Mouse (Mus musculus) frontal cortex, postnatal 25 days (tissue): ENCODE measurements at regions not wholly inside any gene's neighbourhood (a gene's known extent, or its start where the extent isn't known, plus 50 kb on each side); places are given as distances from the start of the nearest gene placed in this dataset.

Experiments used
- DNase-seq, 2 experiments: peaks; one replicate each; pipeline ENCODE4 v3.0.0; 2022; ENCODE audit warnings: low spot score in 2 of 2

DNA sequence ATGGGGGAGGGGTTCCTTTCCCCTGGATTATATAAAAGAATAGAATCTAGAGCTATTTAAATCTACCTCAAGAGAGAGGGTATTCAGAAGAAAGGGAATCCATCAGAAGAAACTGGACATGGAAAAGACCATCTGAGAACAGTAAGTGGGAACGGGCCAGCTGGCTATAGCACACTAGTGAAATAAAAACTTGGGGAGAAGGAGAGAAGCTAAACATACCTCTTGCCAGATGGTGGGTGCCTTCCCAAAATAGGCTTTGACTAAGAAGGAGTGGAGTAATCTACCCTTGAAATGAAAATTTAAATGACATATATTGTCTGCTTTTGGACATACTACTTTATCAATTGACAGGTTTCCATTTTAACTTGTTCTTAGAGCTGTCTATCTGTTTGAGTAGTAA lies 657.6 kb downstream of the Inhba start:
- no peak for DNase-seq

- no peak for DNase-seq
These were observed 658.5 kb downstream of the Inhba start for GRCm38 (mm10) chr13:16670047-16670733.

DNA sequence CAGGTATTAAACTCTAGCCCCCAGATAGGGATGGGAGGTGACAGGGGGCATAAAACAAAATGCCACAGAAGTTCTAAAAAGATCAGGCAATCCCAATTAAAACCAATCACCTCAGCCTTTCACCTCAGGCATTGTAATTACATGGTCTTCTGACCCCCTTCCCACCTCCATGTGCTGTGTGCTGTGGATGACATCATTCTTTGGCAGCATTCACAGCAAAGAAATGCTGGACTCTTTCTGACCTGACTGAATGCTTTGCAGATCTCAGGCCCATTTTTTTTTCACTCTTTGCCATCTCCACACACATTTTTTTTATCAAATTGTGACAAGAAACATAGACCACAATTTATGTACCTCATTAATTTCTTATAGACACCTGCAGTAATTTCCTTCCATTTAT lies 659.1 kb downstream of the Inhba start:
- no peak for DNase-seq

- no peak for DNase-seq
These were observed 665.2 kb downstream of the Inhba start for GRCm38 (mm10) chr13:16676873-16677272.

DNA sequence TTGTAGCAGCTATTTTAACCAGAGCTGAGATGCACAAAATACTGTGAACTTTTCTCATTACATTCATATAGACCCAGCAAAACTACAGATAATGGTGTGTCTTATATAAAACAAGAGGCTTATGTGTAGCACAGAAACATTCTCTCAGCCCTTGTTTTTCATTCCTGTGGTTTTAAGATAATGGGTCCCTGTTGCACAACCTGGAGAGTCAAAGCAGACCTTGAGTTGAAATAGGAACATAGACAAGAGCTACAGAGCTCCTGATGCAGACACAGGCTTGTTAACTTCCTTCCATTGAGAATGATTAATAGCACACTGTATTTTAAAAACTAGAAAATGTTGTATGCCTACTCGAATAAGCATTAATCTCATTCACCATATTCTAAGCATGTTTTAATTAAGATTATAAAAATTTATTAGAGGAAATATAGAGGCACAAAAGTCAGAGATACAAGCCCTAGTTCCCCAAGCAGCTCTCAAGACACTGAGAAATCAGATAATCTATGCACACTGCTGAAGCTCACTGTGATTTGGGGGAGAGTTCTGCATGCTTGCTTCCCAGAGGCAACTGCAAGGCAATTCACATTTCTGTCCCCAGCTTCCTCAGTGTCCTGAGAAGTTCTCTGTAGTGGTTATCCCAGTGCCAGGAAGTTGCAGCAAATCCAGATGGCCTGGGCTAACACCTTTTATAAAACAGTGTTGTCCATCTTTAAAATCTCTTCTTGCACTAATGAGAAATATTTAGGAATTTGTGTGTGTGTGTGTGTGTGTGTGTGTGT lies 666.8 kb downstream of the Inhba start:
- DNase-seq: no peak

DNA sequence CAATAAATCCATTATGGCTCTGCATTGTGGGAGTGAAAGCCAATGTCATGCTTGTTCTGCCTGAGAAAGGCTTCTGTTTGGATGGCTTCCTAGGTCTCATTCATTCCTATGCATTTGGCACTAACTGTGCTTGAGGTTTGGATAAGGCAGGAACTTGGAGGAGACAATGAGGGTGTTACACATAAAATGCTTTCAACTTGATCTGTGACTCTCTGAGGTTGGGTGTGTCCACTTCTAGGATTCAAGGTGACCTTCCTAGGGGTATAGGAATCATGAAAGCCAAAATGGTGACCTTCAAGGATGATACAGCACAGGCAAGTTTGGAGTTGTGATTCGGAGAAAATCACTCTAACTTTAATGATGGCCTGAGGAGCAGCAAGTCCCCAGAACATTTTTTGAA lies 682.5 kb downstream of the Inhba start:
- no peak for DNase-seq

DNA sequence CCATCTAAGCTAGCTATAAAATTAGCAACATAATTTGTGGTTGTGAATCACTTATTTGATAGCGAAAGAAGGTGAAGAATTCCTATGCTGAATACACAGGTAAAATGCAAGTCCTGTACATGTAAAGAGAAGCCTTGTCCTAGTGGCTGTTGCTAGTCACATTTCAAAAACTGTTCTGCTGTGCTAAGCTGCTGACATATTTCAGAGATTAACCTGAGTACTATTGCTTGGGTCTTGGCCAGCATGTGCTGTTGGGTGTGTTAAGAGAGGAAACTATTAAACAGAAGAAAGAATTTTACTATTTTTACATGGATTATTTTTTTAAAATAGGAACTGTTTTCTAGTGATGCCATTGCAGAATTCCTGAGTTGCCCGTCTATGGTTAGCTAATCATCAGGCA lies 689.3 kb downstream of the Inhba start:
- DNase-seq: no peak

- no peak for DNase-seq
These were observed 690.5 kb downstream of the Inhba start for GRCm38 (mm10) chr13:16702138-16702537.

GRCm38 (mm10) chr13:16705217-16706104 lies 693.8 kb downstream of the Inhba start:
- no peak for DNase-seq

- DNase-seq: no peak
These were observed 694.4 kb downstream of the Inhba start for GRCm38 (mm10) chr13:16706105-16706442.

DNA sequence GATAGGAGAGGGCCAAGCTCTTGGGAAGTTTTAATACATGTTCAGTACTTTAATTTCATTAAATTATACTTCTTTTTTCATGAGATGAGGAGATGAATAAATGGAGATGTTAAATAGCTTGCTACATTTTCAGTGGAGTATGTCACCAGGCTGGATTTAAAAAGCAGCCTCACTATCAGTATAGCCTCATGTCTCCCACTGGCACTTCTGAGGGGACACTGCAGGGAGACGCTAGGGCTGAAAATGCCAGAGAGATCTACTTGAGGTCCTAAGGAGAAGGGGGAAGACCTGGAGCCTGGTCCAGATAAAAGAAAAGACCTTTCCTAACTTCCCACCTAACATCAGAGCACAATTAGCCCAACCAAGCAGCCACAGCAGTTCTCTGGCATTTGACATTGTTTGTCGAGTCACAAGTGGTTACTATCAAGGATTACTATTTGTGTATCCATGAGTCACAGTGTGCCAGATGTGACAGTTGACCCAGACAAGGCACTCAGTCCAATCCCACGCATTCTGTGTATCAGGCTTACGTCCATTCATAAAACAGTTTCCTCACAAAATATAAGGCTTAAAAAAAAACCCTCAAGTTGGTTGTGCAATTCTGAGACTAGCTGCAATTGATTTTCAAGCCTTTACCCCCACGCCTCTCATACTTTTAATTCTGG lies 703.8 kb downstream of the Inhba start:
- no peak for DNase-seq

DNA sequence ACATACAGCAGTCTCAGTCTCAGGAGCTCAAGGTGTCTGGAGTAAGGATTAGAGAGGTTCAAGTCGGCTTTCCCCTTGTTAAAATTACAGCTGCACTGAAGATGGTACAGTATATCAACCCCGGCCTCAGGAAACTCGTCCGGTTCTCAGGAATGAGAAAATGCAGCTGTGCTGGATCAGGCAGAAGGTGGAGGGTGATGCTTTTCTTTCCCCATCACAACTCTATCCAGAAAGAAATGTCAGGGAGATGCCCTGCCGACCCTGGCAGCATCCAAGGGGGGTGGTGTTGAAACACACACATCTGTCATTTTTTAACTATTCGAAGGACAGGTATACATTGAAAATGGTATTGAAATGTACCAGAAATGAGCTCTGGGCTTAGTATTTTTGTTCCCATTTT lies 704.7 kb downstream of the Inhba start:
- no peak for DNase-seq

DNA sequence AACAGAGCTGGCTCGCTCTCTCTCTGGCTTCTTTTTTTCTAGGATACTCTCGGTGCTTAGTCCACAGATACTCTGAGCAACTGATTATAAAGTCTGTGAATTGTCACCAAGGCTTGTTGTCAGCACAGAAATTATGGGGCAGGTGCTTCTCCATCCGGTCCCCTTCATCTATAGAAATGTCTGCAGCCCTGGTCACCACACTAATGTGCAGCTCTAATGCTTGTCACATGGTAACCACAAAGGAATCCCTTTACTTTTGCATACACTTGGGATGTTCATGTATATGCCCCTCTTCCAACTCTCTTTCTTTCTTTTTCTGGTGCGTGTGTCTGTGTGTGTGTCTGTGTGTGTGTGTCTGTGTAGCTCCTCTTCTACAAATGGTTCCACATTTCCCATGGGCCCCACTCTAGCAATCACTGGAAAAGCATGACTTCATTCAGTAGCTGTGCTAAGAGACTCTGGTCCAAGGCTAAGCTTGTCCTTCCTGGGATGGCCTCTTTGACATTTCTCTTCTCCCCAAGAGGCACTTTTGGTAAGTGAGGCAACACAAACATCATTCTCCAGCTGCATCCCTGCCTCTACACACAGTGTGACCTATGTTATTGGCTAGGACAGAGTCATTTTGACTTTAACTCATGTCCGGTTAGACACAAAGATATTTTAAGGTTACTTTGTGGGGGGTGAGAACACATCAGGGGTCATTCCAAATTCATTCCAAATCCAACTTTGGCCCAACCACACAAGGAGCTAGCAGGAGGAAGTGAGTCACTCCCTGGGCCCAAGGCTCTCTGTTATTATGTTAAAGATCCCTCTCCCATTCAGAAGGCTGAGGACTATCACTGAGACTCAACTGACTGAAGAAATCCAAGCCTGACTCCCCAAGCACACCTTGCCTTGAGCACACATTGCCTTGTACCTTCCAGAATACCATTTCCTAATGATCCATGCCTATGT lies 705.4 kb downstream of the Inhba start:
- no peak for DNase-seq

DNA sequence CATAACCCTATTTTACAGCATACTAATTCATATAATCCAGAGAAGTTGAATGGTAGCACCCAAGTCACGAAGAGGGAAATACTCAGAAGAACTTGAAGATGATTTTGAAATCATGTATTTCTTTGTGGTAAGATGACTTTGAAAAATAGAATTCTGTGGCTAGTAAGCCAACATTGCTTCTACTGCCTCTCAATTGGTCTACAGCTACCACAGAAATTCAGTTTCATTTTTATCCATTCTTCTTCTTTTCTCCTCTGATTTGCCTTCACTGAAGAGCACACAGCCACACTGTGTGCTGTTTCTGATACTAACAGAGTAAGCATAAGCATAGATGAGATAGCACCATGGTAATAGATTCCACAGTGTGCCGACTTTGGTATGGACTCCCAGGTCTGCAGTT lies 708.4 kb downstream of the Inhba start:
- no peak for DNase-seq

DNA sequence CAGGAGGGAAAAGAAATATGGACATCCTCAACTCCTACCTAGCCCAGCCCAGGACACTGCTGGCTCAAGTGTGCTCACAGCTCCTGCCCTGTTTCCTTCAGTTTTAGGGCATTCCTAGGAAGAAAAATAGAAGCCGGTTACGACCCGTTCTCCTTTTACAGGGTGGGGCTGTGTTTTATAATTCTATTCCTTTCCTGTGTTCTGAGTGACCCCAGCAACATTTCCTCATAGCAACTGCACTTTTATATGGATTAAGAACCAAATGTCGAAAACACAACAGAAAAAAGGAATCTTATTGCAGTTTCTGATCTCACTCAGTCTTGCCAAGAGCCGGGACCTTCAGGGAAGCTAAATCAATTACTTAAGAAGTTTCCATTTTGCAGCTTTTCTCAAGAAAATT lies 713.7 kb downstream of the Inhba start:
- no peak for DNase-seq

DNA sequence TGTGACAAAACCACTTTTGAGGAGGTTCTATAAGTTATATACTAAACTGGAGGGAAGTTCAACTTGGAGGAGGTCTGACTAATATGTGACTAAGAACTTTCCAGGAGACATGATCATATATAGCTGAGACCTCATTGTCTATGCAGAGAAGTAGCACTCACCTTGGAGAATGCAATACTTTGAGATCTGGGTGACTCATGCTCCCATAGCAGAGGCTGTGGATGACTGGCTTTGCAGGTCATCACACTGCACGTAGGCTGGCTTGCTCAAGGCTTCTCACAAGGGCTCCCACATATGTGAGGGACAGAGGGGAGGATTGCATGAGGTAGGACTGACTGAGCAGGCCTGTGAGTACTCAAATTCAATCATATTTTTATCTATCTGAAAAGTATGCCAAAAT lies 726.7 kb downstream of the Inhba start:
- no peak for DNase-seq

GRCm38 (mm10) chr13:16739563-16739962 lies 727.9 kb downstream of the Inhba start:
- no peak for DNase-seq

DNA sequence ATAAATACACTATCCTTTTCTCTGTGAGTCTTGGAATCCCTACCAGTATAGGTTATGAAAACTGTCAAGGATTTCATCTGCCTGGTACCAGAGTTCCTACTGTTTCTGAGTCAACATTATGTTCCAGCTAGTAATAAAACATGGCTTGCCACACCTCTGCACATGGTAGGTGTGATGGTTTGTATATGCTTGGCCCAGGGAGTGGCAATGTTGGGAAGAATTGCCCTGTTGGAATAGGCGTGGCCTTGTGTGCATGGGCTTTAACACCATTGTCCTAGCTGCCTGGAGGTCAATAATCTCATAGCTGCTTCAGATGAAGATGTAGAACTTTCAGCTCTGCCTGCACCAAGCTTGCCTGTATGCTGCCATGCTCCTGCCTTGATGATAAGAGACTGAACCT lies 732.6 kb downstream of the Inhba start:
- no peak for DNase-seq

- DNase-seq: no peak
These were observed 734.0 kb downstream of the Inhba start for GRCm38 (mm10) chr13:16745644-16746043.

GRCm38 (mm10) chr13:16746451-16746850 lies 734.8 kb downstream of the Inhba start:
- no peak for DNase-seq

- no peak for DNase-seq
These were observed 744.6 kb downstream of the Inhba start for GRCm38 (mm10) chr13:16756264-16756663.
